Mouse (Mus musculus): Measurements from ENCODE around the gene Slc10a6. TPM values are rescaled to one million over a fixed set of nuclear protein-coding genes. Genes with fewer than 3 reads are reported as not detected.

The Slc10a6 gene
- not detected in 2 replicates for polyA plus RNA-seq (2012; rRNA removed)
- polyA plus RNA-seq (2014; fragmentation: Nextera tagmentation; extraction: Ambion mirVana), result not detected in 2 replicates

DNA sequence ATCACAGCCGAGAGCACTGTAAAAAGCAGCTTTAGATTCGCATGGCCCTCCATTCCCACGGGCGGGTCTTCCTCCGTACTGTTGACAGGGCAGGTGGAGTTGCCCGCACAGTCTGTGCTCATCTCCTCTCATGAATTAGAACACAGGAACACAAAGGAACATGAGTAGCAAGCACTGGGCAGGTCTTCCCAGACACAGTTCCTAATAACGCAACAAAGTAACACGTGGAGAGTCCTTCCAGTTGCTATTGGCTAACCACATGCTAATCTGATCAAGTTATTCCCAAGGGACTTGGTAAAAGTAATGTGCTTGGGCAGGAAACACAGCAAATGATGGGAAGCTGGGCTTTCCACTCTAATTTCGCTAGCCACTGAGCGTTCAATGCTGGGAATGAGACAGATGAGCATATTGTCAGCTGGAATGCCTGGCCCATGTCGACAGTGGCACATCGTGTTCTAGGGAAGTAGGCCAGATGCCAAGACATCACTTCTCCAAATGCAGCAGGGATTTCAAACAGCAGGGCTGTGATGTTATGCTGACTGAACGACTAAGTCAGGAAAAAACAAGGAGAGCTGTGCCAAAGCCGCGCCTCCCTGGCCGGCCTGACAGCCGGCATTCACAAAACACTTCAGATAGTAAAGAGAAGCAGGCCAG lies at the start of gene Slc10a6:
Gene Slc10a6, minus strand, starts transcription at position 293 of the 654 bp plus-strand sequence.
- no peaks in the 10 kb centered on the region for H3K9me3 ChIP-seq (ENCODE audit: control insufficient read depth, low read length)
- H3K4me2 ChIP-seq (ENCODE audit: low read depth), result no peak within 1 kb of the TSS
- 60% methylated on average over 17 of the region's 17 CpGs for WGBS (ENCODE audit: insufficient replicate concordance)
- H3K27me3 ChIP-seq (ENCODE audit: control insufficient read depth, insufficient read depth, low read length), result no peaks in the 10 kb centered on the region
- H3K27ac ChIP-seq, result no peak within 1 kb of the TSS
- no peak for ATAC-seq (ENCODE audit: insufficient read depth)
- TF ChIP-seq EP300 (IDR thresholded peaks at IDR 0.05; ENCODE audit: low read depth), result no peak
- TF ChIP-seq CTCF (IDR thresholded peaks at IDR 0.05; ENCODE audit: low read depth), result no peak
- no peaks in the 10 kb centered on the region for H3K4me1 ChIP-seq (replicated peaks; ENCODE audit: control insufficient read depth in 2 of 2, insufficient read depth in 2 of 2, low read length in 1 of 2)
- H3K9ac ChIP-seq (replicated peaks), result no peak within 1 kb of the TSS
- DNase-seq (ENCODE audit: low read depth in 3 of 3, low spot score in 3 of 3), result no peak
- H3K36me3 ChIP-seq (replicated peaks; ENCODE audit: control insufficient read depth, insufficient read depth, low read depth), result no peaks in the 10 kb centered on the region
- H3K4me3 ChIP-seq (ENCODE audit: insufficient read depth in 1 of 2, low read depth in 2 of 2, low read length in 2 of 2), result no peak within 1 kb of the TSS

DNA sequence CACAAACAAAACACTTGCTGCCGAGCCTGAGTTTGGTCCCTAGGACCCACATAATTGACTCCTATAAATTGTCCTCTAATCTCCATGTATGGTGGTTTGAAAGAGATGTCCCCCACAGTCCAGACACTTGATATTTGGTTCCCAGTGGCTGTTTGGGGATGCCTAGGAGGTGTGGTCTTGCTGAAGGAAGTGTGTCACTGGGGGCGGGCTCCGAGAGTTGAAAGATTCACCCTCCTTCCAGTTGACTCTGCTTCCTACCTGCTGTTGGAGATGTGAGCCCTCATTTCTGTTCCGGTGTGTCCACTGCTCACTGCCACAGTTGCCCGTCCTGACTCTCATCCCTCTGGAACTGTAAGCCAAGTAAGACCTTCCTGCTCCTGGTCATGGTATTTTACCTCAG lies 49.8 kb upstream of the Slc10a6 start:
- no peak for DNase-seq (ENCODE audit: low read depth in 3 of 3, low spot score in 3 of 3)
- no peak for ATAC-seq (ENCODE audit: insufficient read depth)
- WGBS (ENCODE audit: insufficient replicate concordance), result 73% methylated on average over 5 of the region's 5 CpGs
- H3K27me3 ChIP-seq (ENCODE audit: control insufficient read depth, insufficient read depth, low read length), result no peaks in the 10 kb centered on the region
- no peaks in the 10 kb centered on the region for H3K4me1 ChIP-seq (replicated peaks; ENCODE audit: control insufficient read depth in 2 of 2, insufficient read depth in 2 of 2, low read length in 1 of 2)
- TF ChIP-seq EP300 (IDR thresholded peaks at IDR 0.05; ENCODE audit: low read depth), result no peak
- TF ChIP-seq CTCF (IDR thresholded peaks at IDR 0.05; ENCODE audit: low read depth), result no peak
- no peaks in the 10 kb centered on the region for H3K9me3 ChIP-seq (ENCODE audit: control insufficient read depth, low read length)
- H3K4me3 ChIP-seq (ENCODE audit: insufficient read depth in 1 of 2, low read depth in 2 of 2, low read length in 2 of 2), result no peak overlapping the region
- no peak overlapping the region for H3K9ac ChIP-seq (replicated peaks)
- no peak overlapping the region for H3K27ac ChIP-seq
- no peak overlapping the region for H3K4me2 ChIP-seq (ENCODE audit: low read depth)
- no peaks in the 10 kb centered on the region for H3K36me3 ChIP-seq (replicated peaks; ENCODE audit: control insufficient read depth, insufficient read depth, low read depth)

DNA sequence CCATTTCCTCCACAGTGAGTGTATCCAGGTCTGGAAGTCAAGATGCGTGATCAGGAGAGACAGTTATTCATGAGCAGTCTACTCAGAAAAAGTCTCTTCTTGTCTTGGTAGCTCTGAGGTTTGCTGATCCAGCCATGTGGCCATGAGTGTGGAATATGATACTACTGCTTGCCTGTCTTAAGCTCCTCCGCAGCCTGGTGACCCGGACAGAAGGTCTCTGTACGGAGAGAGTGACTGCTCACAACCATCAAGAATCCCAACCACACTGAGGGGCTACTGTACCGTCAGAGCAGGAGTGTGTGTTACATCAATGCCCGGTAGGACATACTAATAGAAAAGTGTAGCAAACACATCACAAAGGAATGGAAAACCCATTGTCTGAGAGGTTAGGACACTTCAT lies 48.7 kb upstream of the Slc10a6 start:
- no peak for DNase-seq (ENCODE audit: low read depth in 3 of 3, low spot score in 3 of 3)

DNA sequence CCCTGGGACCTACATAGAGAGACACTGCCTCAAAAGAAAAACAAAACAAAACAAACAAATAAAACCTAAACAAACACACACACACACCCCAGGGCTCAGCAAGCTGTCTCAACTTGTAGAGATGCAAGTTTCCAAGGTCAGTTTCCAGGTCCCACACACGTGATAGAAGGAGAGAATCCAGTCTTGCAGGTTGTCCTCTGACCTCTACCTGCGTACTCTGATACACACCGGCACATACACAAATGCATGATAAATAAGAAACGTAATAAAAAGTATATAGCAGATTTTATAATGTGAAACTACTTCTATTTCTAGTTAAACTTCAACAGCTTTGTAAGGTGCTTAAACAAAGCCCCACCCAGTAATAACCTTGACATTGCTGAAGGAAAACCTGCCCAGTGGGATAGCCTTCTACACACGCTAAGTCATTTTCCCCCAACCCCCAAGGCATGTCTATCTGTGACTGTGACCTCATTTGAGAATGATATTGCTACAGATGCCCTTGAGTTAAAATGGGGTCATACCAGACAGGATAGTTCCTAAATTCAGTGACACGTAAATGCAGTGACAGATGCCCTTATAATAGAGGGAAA lies 47.2 kb upstream of the Slc10a6 start:
- DNase-seq (ENCODE audit: low read depth in 3 of 3, low spot score in 3 of 3) (no peak), ATAC-seq (ENCODE audit: insufficient read depth) (no peak)
- no peak overlapping the region for H3K9ac ChIP-seq (replicated peaks)
- no peak overlapping the region for H3K4me3 ChIP-seq (ENCODE audit: insufficient read depth in 1 of 2, low read depth in 2 of 2, low read length in 2 of 2)
- no peaks in the 10 kb centered on the region for H3K36me3 ChIP-seq (replicated peaks; ENCODE audit: control insufficient read depth, insufficient read depth, low read depth)
- TF ChIP-seq EP300 (IDR thresholded peaks at IDR 0.05; ENCODE audit: low read depth), result no peak
- no peak for TF ChIP-seq CTCF (IDR thresholded peaks at IDR 0.05; ENCODE audit: low read depth)
- no peak overlapping the region for H3K27ac ChIP-seq
- H3K9me3 ChIP-seq (ENCODE audit: control insufficient read depth, low read length), result no peaks in the 10 kb centered on the region
- no peak overlapping the region for H3K4me2 ChIP-seq (ENCODE audit: low read depth)
- no peaks in the 10 kb centered on the region for H3K4me1 ChIP-seq (replicated peaks; ENCODE audit: control insufficient read depth in 2 of 2, insufficient read depth in 2 of 2, low read length in 1 of 2)
- H3K27me3 ChIP-seq (ENCODE audit: control insufficient read depth, insufficient read depth, low read length), result no peaks in the 10 kb centered on the region
- 65% methylated on average over 6 of the region's 6 CpGs for WGBS (ENCODE audit: insufficient replicate concordance)

More for the DNA sequence above, 48.7 kb upstream of the Slc10a6 start:
- no peak overlapping the region for H3K4me2 ChIP-seq (ENCODE audit: low read depth)
- ATAC-seq (ENCODE audit: insufficient read depth), result no peak
- no peaks in the 10 kb centered on the region for H3K4me1 ChIP-seq (replicated peaks; ENCODE audit: control insufficient read depth in 2 of 2, insufficient read depth in 2 of 2, low read length in 1 of 2)
- H3K36me3 ChIP-seq (replicated peaks; ENCODE audit: control insufficient read depth, insufficient read depth, low read depth), result no peaks in the 10 kb centered on the region
- no peak overlapping the region for H3K4me3 ChIP-seq (ENCODE audit: insufficient read depth in 1 of 2, low read depth in 2 of 2, low read length in 2 of 2)
- no peak overlapping the region for H3K9ac ChIP-seq (replicated peaks)
- WGBS (ENCODE audit: insufficient replicate concordance), result 75% methylated on average over 6 of the region's 6 CpGs
- H3K9me3 ChIP-seq (ENCODE audit: control insufficient read depth, low read length), result no peaks in the 10 kb centered on the region
- H3K27me3 ChIP-seq (ENCODE audit: control insufficient read depth, insufficient read depth, low read length), result no peaks in the 10 kb centered on the region
- TF ChIP-seq CTCF (IDR thresholded peaks at IDR 0.05; ENCODE audit: low read depth), result no peak
- no peak for TF ChIP-seq EP300 (IDR thresholded peaks at IDR 0.05; ENCODE audit: low read depth)
- H3K27ac ChIP-seq, result no peak overlapping the region

DNA sequence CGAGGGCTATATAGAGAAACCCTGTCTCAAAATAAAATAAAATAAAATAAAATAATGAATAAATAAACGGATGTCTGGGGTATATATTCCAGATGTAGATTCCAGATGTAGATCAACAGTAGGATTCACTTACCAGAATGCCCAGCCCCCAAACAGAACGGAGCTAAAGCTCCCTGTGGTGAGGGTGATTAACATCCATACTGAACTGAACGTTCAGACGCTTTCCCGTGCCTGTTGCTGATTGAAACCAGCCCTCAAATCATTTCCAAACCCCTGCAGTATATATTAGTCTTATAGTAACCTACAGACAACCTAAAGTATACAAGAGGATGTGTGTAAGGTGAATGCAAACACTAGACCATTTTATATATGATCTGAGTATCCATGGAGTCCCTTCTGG lies 45.3 kb upstream of the Slc10a6 start:
- Histone ChIP-seq H3K4me3 (ENCODE audit: insufficient read depth in 1 of 2, low read depth in 2 of 2, low read length in 2 of 2) (no peak overlapping the region), H3K27ac (no peak overlapping the region), H3K4me2 (ENCODE audit: low read depth) (no peak overlapping the region), H3K27me3 (ENCODE audit: control insufficient read depth, insufficient read depth, low read length) (no peaks in the 10 kb centered on the region), H3K9me3 (ENCODE audit: control insufficient read depth, low read length) (no peaks in the 10 kb centered on the region), H3K4me1 (replicated peaks; ENCODE audit: control insufficient read depth in 2 of 2, insufficient read depth in 2 of 2, low read length in 1 of 2) (no peaks in the 10 kb centered on the region), H3K9ac (replicated peaks) (no peak overlapping the region), H3K36me3 (replicated peaks; ENCODE audit: control insufficient read depth, insufficient read depth, low read depth) (no peaks in the 10 kb centered on the region)
- DNase-seq (ENCODE audit: low read depth in 3 of 3, low spot score in 3 of 3) (no peak), ATAC-seq (ENCODE audit: insufficient read depth) (no peak)
- no peak for TF ChIP-seq CTCF (IDR thresholded peaks at IDR 0.05; ENCODE audit: low read depth)
- 58% methylated on average over 6 of the region's 6 CpGs for WGBS (ENCODE audit: insufficient replicate concordance)
